8 mouse cellular contexts compared by ENCODE assay signal in the genomic region with DNA sequence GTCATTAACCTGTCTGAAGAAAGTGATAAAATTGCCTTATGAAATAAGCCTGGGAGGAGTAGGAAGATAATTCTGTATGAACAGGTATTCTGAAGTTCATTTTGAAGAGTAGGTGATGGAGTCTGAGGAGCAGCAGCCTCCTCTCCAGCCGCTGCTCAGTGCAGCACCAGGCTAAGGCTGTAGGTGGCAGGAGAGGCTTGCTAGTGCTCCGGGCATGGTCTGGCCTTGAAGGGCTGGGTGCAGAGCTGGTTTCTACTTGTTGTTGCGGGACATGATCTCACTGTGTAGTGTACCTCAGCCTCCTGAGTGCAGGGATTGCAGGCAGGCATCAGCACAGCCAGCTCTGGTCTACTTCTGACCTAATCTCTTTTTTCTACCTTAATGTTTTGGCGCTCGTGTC. TPM values are rescaled to one million over a fixed set of nuclear protein-coding genes. Genes with fewer than 3 reads are reported as not detected.
DNase-seq lines count a peak whose midpoint lies in the region; ATAC-seq and TF ChIP-seq lines count a peak whose summit lies in the region.

No protein-coding gene starts in this region.

- no peaks in the 10 kb centered on the region for H3K4me1 ChIP-seq in E14TG2a.4 (replicated peaks; ENCODE audit: low read depth, low read length)
- no peaks in the 10 kb centered on the region for H3K4me1 ChIP-seq in forebrain, embryonic 14.5 days (ENCODE audit: control insufficient read depth, insufficient read depth, low read length)

- no peaks in the 10 kb centered on the region for H3K9me3 ChIP-seq in E14TG2a.4 (ENCODE audit: low read length)
- no peaks in the 10 kb centered on the region for H3K9me3 ChIP-seq in forebrain, embryonic 14.5 days (replicated peaks; ENCODE audit: control insufficient read depth, low read length)

- peak overlapping the region; percentile 27; the same call in 1 of the 2 replicates for H3K27ac ChIP-seq in forebrain, embryonic 14.5 days (ENCODE audit: low read depth, low read length)

- peaks cover 91% of the 10 kb centered on the region for H3K36me3 ChIP-seq in E14TG2a.4 (ENCODE audit: insufficient read depth, low read length)
- peaks cover 65% of the 10 kb centered on the region for H3K36me3 ChIP-seq in forebrain, embryonic 14.5 days (ENCODE audit: control insufficient read depth, insufficient read depth, low read length)

- peak; percentile 43 for TF ChIP-seq CTCF in E14TG2a.4 (conservative IDR thresholded peaks at IDR 0.05; ENCODE audit: low read length)

- H3K4me3 ChIP-seq in E14TG2a.4 (replicated peaks; ENCODE audit: low read length): no peak overlapping the region
- no peak overlapping the region for H3K4me3 ChIP-seq in forebrain, embryonic 14.5 days (ENCODE audit: low read depth, low read length)

- peak; percentile 82; the same call in 1 of the 2 replicates for ATAC-seq in forebrain, embryonic 14.5 days

- intact Hi-C loops in heart, postnatal 25 days (cut with DNase I): loop anchor here (5.0 kb wide), 2 partner anchors 185 to 440 kb away; no protein-coding TSS in a partner anchor

- H3K9ac ChIP-seq in forebrain, embryonic 14.5 days (ENCODE audit: low read length): no peak overlapping the region

- 73% methylated on average over 5 of the region's 5 CpGs for WGBS in forebrain, embryonic 14.5 days

- no peaks in the 10 kb centered on the region for H3K27me3 ChIP-seq in E14TG2a.4 (ENCODE audit: insufficient read depth, low read length)
- no peaks in the 10 kb centered on the region for H3K27me3 ChIP-seq in forebrain, embryonic 14.5 days (replicated peaks; ENCODE audit: control insufficient read depth, insufficient read depth, low read length)

- no peak overlapping the region for H3K4me2 ChIP-seq in forebrain, embryonic 14.5 days (ENCODE audit: low read length)

- peak; percentile 75 for DNase-seq in adrenal gland, adult 8-10 months
- DNase-seq in forebrain, embryonic 14.5 days (ENCODE audit: low spot score): peak; percentile 50
- peak; percentile 7 for DNase-seq in heart, postnatal 25 days (ENCODE audit: low spot score)
- DNase-seq in layer of hippocampus, adult 11-12 months (ENCODE audit: low spot score): peak; percentile 52
- DNase-seq in lung, adult 18-20 months: peak; percentile 22 to 25
- DNase-seq in ovary, postnatal 10 days (ENCODE audit: low spot score): peak; percentile 31
- DNase-seq in thymus, postnatal 25 days: peak; percentile 48

RNA-seq across cellular contexts. Expression of a gene that starts 18.7 kb away (rescaled TPM):
- 10 to 100 TPM; 15.1 to 22.2 (median 19.4) TPM for total RNA-seq in adrenal gland, adult 8-10 months (2022)
- polyA plus RNA-seq in forebrain, embryonic 14.5 days (2014; fragmentation: Nextera tagmentation; extraction: Ambion mirVana): 19.5 and 19.6 TPM in 2 replicates
- 1 to 10 TPM; 7.1 TPM for total RNA-seq in heart, postnatal 25 days (2021)

RNA-seq across cellular contexts. Expression of a gene that starts 37.8 kb away (rescaled TPM):
- 1 to 10 TPM; 1.2 to 4.0 (median 2.2) TPM for total RNA-seq in adrenal gland, adult 8-10 months (2022)
- 0.20 and 0.32 TPM in 2 replicates for polyA plus RNA-seq in forebrain, embryonic 14.5 days (2014; fragmentation: Nextera tagmentation; extraction: Ambion mirVana)
- total RNA-seq in heart, postnatal 25 days (2021): not detected

Comparison
In these comparisons a context has a peak if more than half of its experiments do, and no peak if none do; other contexts are left out.
1. DNase-seq: peak in every context shown above with its lines; median percentile 75 in adrenal gland, adult 8-10 months; 52 in layer of hippocampus, adult 11-12 months; 50 in forebrain, embryonic 14.5 days; 48 in thymus, postnatal 25 days; 31 in ovary, postnatal 10 days; 24 in lung, adult 18-20 months; 7 in heart, postnatal 25 days.